Mouse (Mus musculus) G1E (cell line): ENCODE data around the gene Ntn5. TPM values are rescaled to one million over a fixed set of nuclear protein-coding genes. Genes with fewer than 3 reads are reported as not detected.
A peak's percentile ranks its signal among the peaks of the same experiment; 100 is the strongest.

Experiments used
- ATAC-seq: 2 replicates; pipeline ENCODE4 v1.8.0; 2016; ENCODE audit warnings: mild to moderate bottlenecking; ENCODE audit not compliant: insufficient number of reproducible peaks, poor library complexity, low FRiP score, severe bottlenecking; ENCODE audit errors: extremely low read depth
- DNase-seq: peaks from one replicate; pipeline ENCODE4 v3.0.0; 2012; ENCODE audit warnings: low spot score
- H3K27me3 ChIP-seq: 2 replicates; pipeline ENCODE4 v1.6.1; 2012; ENCODE audit warnings: mild to moderate bottlenecking, low read length, inconsistent platforms; ENCODE audit not compliant: insufficient read depth
- H3K36me3 ChIP-seq: replicated peaks from 2 replicates; pipeline ENCODE3; 2012; ENCODE audit warnings: mild to moderate bottlenecking, inconsistent platforms
- H3K4me1 ChIP-seq: 2 replicates; pipeline ENCODE4 v1.6.1; 2012; ENCODE audit warnings: low read depth, low read length, inconsistent platforms, mixed read lengths; ENCODE audit not compliant: insufficient read depth
- H3K4me3 ChIP-seq: 2 replicates; pipeline ENCODE4 v1.5.1; 2012; ENCODE audit warnings: low read depth, mild to moderate bottlenecking, inconsistent platforms, low read length, moderate library complexity, mixed read lengths
- H3K9me3 ChIP-seq: replicated peaks from 2 replicates; pipeline ENCODE4 v1.6.1; 2012; ENCODE audit warnings: inconsistent platforms
- CTCF ChIP-seq: IDR thresholded peaks from 2 replicates; pipeline ENCODE4 v1.5.1; 2012; ENCODE audit warnings: low read depth, low read length, inconsistent platforms, mixed read lengths
- GATA1 ChIP-seq: IDR thresholded peaks from 2 replicates; pipeline ENCODE4 v1.6.1; 2012; ENCODE audit warnings: borderline replicate concordance, low read length, inconsistent platforms, mixed read lengths
- GATA2 ChIP-seq: IDR thresholded peaks from 2 replicates; pipeline ENCODE4 v1.6.1; 2012; ENCODE audit warnings: low read depth, low read length, inconsistent platforms, borderline replicate concordance
- POLR2AphosphoS5 ChIP-seq: IDR thresholded peaks from 2 replicates; pipeline ENCODE4 v1.6.1; 2012; ENCODE audit warnings: low read depth, low read length, inconsistent platforms; ENCODE audit not compliant: insufficient replicate concordance
- TAL1 ChIP-seq: conservative IDR thresholded peaks from 2 replicates; pipeline ENCODE4 v1.6.1; 2012; ENCODE audit warnings: low read depth, low read length, inconsistent platforms, mixed read lengths
- polyA plus RNA-seq: library from polyadenylated mRNA; stranded (reverse); fragments of >175 nt; gene quantifications from 2 replicates; pipeline ENCODE4 v1.2.3, GENCODE M21; 2012
- total RNA-seq, 2 experiments: library from RNA; stranded (forward) in 1 of 2; stranded (reverse) in 1 of 2; fragments of 200-1000 nt in 1 of 2; fragments of >200 nt in 1 of 2; fragmentation: Nextera tagmentation in 1 of 2; gene quantifications; 2 replicates each; pipeline ENCODE4 v1.2.3; 2014 to 2017

The Ntn5 gene
- total RNA-seq (2014; fragmentation: Nextera tagmentation) (not detected in 2 replicates), total RNA-seq (2017) (not detected in 2 replicates), polyA plus RNA-seq (0.21 and 0.29 TPM in 2 replicates)

DNA sequence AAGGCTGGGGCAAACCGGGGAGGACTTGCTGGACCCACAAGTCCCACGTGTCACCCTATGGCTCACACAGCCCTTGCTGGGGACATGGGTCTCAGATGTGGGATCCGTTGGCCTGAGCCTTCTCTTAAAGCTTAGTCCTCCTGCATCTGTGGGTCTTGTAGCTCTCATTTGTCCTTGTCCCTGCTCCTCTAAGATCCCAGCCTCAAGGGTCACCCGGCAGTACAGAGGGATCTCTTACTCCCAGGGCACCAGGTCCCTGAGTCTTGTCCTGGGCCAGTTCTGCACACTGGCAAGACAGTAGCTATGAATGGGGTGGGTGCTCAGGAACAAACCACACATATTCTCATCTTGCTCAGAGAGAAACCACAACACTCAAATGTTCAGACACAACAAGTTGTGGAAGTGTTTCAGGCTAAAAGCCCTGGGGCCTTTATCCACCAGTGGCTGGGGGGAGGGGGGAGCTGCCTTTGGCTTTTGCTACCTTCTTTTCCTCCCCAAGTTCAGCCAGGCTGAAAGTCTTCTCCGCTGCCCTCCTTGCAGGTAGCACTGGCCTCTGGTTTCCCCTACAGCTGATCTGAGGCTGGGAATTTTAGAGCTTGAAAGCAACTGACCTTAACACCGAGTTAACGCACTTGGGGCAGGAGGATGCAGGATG lies at the start of gene Ntn5:
TSS of gene Ntn5 (plus strand) at position 627 of the 655 bp plus-strand sequence.
- DNase-seq, result no peak
- Histone ChIP-seq H3K27me3 (peaks cover 48% of the 10 kb centered on the region), H3K9me3 (no peaks in the 10 kb centered on the region), H3K4me1 (peaks cover 50% of the 10 kb centered on the region), H3K4me3 (peak within 1 kb of the TSS; percentile 65; the same call in 1 of the 2 replicates), H3K36me3 (no peaks in the 10 kb centered on the region)
- TF ChIP-seq TAL1 (no peak), CTCF (no peak)
- no peak for ATAC-seq

DNA sequence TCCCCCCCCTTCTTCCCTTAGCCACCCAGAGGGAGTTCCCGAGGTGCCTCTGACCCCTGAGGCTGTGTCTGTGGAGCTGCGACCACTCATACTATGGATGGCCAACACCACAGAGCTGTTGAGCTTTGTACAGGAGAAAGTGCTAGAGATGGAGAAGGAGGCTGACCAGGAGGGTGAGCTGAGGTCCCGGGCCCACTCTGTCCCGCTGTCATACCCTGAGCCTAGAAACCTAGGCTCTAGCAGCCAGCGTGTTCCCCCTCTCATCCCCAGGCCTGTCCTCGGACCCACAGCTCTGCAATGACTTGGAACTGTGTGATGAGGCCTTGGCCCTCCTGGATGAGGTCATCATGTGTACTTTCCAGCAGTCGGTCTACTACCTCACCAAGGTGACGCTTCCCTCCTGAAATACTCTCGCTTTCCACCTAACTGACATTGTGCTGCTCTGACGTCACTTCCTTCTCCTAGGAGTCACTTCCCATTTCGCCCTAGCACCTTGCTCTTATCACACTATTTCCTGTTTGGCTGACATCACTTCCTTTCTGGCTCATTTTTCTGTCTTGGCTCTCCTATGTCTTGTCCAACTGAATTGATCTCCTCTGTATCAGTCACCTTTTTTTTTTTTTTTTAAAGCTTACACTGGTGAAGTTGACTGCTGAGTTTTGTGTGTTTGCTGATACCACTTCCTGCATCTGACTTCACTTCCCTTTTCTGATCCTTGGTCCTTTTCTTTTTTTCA lies 48.7 kb upstream of the Ntn5 start:
- TF ChIP-seq GATA1 (no peak), TAL1 (no peak), GATA2 (no peak), CTCF (no peak), POLR2AphosphoS5 (no peak)
- peak; percentile 46 for DNase-seq
- ATAC-seq, result no peak
- Histone ChIP-seq H3K4me3 (peak overlapping the region; percentile 5; the same call in 1 of the 2 replicates), H3K36me3 (no peaks in the 10 kb centered on the region), H3K9me3 (no peaks in the 10 kb centered on the region), H3K27me3 (peaks cover 14% of the 10 kb centered on the region), H3K4me1 (peaks cover 14% of the 10 kb centered on the region)

DNA sequence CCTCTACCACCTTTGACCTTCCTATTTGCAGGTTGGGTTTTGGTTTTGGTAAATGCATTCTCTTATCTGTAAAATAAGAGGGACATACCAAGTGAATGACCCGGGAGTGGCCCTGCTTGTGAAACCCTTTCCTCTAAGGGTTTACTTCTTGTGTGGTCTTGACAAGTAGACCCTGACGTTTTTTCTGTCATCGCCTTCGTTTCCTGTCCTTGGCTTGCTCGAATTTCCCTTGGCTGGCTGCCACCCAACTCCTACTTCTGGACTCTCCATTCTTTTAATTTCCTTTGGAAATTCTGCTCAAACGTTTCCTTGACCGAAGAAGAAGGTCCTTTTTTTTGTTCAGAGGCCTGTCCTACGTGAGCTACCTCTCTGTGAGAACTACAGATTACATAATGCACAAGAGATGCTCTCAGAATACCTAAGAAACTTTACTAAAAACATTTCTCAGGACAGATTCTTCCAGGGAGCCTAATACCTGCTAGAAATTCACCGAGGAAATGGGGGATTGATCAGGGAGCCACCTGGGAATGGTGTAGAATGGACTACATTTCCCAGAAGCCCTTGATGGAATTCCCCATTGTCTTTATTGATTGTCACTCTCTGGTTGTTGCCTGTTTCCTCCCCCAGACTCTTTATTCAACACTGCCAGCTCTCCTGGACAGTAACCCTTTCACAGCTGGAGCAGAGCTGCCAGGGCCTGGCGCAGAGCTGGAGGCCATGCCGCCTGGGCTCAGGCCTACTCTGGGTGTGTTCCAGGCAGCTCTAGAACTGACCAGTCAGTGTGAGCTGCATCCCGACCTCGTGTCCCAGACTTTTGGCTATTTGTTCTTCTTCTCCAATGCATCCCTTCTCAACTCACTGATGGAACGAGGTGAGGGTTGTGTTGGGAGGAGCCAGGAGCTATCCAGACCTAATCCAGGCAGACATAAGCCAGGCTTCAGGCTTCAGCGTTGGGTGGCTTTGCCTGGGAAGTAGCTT lies 47.8 kb upstream of the Ntn5 start:
- no peak for TF ChIP-seq POLR2AphosphoS5
- no peak for TF ChIP-seq GATA2
- no peak for TF ChIP-seq CTCF
- no peak for TF ChIP-seq GATA1
- TF ChIP-seq TAL1, result no peak
- no peak for DNase-seq
- Histone ChIP-seq H3K36me3 (no peaks in the 10 kb centered on the region), H3K4me3 (no peak overlapping the region), H3K4me1 (peaks cover 14% of the 10 kb centered on the region), H3K27me3 (peaks cover 19% of the 10 kb centered on the region), H3K9me3 (no peaks in the 10 kb centered on the region)
- ATAC-seq, result no peak

DNA sequence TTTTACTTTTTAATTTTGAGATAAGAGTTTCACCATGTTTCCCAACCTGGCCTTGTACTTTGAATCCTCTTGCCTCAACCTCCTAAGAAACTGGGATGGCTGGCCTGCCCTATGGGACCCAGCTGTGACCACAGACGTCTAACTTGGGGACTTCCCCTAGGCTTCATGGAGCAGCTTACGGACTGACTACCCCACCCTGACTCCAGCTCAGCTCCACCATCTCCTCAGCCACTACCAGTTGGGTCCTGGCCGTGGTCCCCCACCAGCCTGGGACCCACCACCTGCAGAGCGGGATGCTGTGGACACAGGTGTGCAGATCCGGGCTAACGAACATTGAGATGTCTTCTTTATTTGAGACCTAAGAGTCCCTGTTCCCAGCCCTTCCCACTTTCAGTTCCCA lies 46.1 kb upstream of the Ntn5 start:
- H3K27me3 ChIP-seq, result peaks cover 32% of the 10 kb centered on the region
- ATAC-seq (no peak), DNase-seq (no peak)
- H3K4me3 ChIP-seq, result no peak overlapping the region
- H3K4me1 ChIP-seq, result peaks cover 14% of the 10 kb centered on the region
- TF ChIP-seq TAL1 (no peak), CTCF (no peak), GATA1 (no peak), POLR2AphosphoS5 (no peak), GATA2 (no peak)
- H3K9me3 ChIP-seq, result no peaks in the 10 kb centered on the region
- no peaks in the 10 kb centered on the region for H3K36me3 ChIP-seq

DNA sequence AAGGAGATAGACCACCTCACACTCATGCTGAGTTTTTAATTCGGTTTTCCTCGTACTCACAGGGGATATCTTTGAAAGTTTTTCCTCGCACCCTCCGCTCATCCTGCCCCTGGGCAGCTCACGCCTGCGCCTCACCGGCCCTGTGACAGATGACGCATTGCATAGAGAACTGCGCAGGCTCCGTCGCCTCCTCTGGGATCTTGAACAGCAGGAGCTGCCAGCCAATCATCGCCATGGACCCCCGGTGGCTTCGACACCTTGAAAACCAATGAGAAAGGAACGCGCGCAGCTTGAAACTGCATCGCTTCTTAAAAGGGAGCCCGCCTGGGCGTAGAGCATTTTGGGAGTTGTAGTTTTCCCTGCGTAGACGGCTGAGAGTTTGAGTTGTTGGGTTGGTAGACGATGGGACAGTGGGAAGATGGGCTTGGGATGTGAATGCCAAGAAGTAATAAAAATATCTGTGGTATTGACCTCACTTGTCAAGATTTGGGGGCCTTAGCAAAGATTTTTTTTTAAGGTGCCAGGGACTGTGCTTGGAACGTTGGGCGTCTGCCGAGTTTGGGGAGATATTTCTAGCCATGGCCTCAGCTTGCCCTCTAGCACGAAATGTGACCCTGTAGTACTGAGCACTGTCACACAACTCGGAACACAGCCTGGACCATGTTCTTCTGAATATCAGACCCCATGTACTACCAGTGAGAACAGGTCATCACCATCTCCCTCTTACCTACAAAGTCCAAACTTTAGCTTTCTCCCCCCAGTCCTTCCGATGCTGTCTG lies 45.0 kb upstream of the Ntn5 start:
- Histone ChIP-seq H3K27me3 (peaks cover 37% of the 10 kb centered on the region), H3K9me3 (no peaks in the 10 kb centered on the region), H3K4me3 (no peak overlapping the region), H3K36me3 (no peaks in the 10 kb centered on the region), H3K4me1 (peaks cover 14% of the 10 kb centered on the region)
- DNase-seq (no peak), ATAC-seq (no peak)
- TF ChIP-seq GATA1 (no peak), CTCF (no peak), POLR2AphosphoS5 (no peak), GATA2 (no peak), TAL1 (no peak)
